Mouse (Mus musculus) bone marrow, adult 2 months (tissue): ENCODE data around the gene Rtl1.

ENCODE experiments used
- CTCF ChIP-seq: fragments of 200-500 bp; IDR thresholded peaks from 2 replicates; pipeline ENCODE4 v1.5.1; 2011; ENCODE audit warnings: low read length, control low read depth; ENCODE audit not compliant: control insufficient read depth, insufficient read depth
- POLR2A ChIP-seq: fragments of 200-500 bp; IDR thresholded peaks from 2 replicates; pipeline ENCODE4 v1.6.1; 2011; ENCODE audit warnings: low read depth, mild to moderate bottlenecking, control low read depth, low read length, borderline replicate concordance; ENCODE audit not compliant: control insufficient read depth

DNA sequence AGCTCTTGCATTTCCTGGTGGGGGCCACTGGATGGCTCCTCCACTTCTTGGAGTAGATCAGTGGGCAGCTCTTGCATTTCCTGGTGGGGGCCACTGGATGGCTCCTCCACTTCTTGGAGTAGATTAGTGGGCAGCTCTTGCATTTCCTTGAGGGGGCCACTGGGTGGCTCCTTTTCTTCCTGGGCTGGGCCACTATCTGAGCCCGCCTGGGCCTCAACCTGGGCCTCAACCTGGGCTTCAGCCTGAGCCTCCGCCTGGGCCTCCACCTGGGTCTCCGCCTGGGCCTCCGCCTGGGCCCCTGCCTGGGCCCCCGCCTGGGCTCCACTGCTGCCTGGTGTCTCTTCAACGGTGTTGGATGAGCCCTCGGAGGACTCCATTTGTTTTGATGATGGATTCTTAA lies 5.2 kb downstream of the Rtl1 start:
- no peak for TF ChIP-seq POLR2A
- TF ChIP-seq CTCF, result no peak
